Mouse (Mus musculus) cerebellum, adult 2 months (tissue): ENCODE measurements around the gene Tmem94. TPM values are rescaled to one million over a fixed set of nuclear protein-coding genes. Genes with fewer than 3 reads are reported as not detected.

Experiments used
- DNase-seq, 2 experiments: peaks; one replicate each; pipeline ENCODE4 v3.0.0; 2021
- H3K27ac ChIP-seq: fragments of 200-500 bp; 2 replicates; pipeline ENCODE4 v1.5.1; 2012; ENCODE audit warnings: low read length, control low read depth, inconsistent platforms; ENCODE audit not compliant: insufficient read depth
- H3K27me3 ChIP-seq: fragments of 200-500 bp; 2 replicates; pipeline ENCODE4 v1.6.1; 2012; ENCODE audit warnings: inconsistent platforms, mild to moderate bottlenecking, low read length, moderate library complexity; ENCODE audit not compliant: control insufficient read depth, insufficient read depth
- H3K4me1 ChIP-seq: fragments of 200-500 bp; 2 replicates; pipeline ENCODE4 v1.6.1; 2011; ENCODE audit warnings: low read length; ENCODE audit not compliant: control insufficient read depth, insufficient read depth
- H3K4me3 ChIP-seq: fragments of 200-500 bp; replicated peaks from 2 replicates; pipeline ENCODE3; 2011; ENCODE audit warnings: mild to moderate bottlenecking, low read depth, low read length, control low read depth; ENCODE audit not compliant: insufficient read depth
- CTCF ChIP-seq: fragments of 200-500 bp; IDR thresholded peaks from 2 replicates; pipeline ENCODE4 v1.5.1; 2011; ENCODE audit warnings: low read depth, mild to moderate bottlenecking, control low read depth, low read length, moderate library complexity, borderline replicate concordance; ENCODE audit not compliant: insufficient read depth
- POLR2A ChIP-seq: fragments of 200-500 bp; IDR thresholded peaks from 2 replicates; pipeline ENCODE4 v1.6.1; 2011; ENCODE audit warnings: low read length, control low read depth, borderline replicate concordance; ENCODE audit not compliant: insufficient read depth
- WGBS: fragments of 180-500 bp; shearing (Covaris S2); methylation state at CpG from one replicate; pipeline ENCODE4 v1.1.7; 2018; 5-methylcytosine and 5-hydroxymethylcytosine counted together
- polyA plus RNA-seq: library from polyadenylated mRNA; depleted of rRNA; stranded (reverse); fragments of >200 nt; gene quantifications from 2 replicates; pipeline ENCODE4 v1.2.3, GENCODE M21; 2012

Gene Tmem94
- polyA plus RNA-seq, 1 experiment: 54.2 TPM

DNA sequence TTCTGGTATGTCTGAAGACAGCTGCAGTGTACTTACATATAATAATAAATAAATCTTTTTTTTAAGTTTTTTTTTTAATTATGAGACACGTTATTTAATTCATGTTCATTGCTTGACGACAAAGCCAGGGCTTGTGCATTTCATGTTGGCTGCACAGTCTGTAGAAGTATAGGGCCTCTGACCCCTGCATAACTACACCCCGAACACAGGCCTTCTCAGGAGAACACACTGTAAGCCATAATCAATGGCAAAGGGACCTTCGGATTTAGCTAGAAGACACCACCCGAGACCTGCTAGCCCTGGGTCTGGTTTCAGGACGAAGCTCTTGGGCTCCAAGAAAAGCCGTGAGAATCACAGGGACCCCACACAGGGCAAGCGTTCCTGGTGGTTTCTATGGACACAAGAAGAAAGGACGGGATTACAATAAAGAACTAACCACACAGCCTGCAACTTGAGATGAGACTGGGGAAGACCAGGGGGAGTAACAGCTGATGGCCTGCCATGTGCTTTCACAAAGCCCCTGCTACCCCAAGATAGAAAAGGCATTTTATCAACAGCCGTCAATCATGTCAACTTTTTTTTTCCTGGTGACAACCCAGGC is 27.5 kb upstream of the Tmem94 start:
- H3K4me1 ChIP-seq: no peaks in the 10 kb centered on the region
- 59% methylated on average over 10 of the region's 10 CpGs for WGBS
- no peak overlapping the region for H3K4me3 ChIP-seq
- DNase-seq: no peak
- H3K27me3 ChIP-seq: no peaks in the 10 kb centered on the region
- no peak overlapping the region for H3K27ac ChIP-seq
- TF ChIP-seq POLR2A (no peak), CTCF (no peak)

DNA sequence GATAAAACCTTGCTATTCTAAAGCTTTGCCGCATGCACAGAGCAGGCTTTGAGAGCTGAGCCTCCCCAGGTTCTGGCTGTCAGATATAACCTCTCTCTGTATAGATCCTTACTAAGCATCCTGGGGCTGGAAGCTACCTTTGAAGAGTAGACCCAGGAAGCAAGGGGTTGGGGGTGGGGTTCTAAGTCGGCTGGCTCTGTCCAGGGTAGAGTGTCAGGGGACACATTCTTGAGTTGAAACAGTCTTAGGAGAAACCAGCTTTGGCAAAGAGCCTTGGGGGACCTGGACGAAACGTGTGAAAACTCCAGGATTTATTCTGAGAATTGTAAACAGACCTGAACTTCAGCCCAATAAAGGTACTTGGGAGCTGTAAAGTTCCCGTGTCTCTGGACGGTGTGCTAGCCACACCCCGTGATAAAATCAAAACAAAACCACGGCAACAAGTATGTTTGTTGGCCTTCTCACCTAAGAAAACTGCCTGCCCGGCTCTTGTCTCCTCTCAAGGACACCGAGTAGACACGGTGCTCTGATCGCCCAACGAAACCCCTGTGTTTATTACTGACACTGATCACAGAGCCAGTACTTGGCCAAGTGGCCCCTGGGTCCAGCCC is 26.9 kb upstream of the Tmem94 start:
- H3K4me1 ChIP-seq: no peaks in the 10 kb centered on the region
- no peak for DNase-seq
- no peak overlapping the region for H3K4me3 ChIP-seq
- H3K27ac ChIP-seq: no peak overlapping the region
- 47% methylated on average over 13 of the region's 13 CpGs for WGBS
- H3K27me3 ChIP-seq: no peaks in the 10 kb centered on the region
- TF ChIP-seq POLR2A: no peak

DNA sequence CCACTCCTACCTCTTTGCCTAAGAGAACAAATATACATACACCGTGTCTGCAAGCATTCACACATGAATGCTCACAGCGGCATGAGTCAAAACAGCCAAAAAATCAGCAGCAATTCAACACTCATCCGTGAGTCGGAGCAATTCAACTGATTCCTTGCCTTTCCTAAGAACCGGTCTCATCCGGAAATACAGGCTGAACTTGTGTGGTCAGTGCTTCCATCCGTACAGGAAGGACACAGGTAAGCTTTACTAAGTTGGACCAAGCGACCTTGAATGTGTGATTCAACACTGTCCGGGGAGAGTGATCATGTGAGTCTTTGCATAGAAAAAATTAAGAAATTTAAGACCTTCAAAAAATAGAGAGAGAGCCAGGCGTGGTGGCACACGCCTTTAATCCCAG is 24.2 kb upstream of the Tmem94 start:
- no peak for TF ChIP-seq POLR2A
- TF ChIP-seq CTCF: no peak
- H3K27ac ChIP-seq: no peak overlapping the region
- 76% methylated on average over 11 of the region's 11 CpGs for WGBS
- no peaks in the 10 kb centered on the region for H3K4me1 ChIP-seq
- H3K27me3 ChIP-seq: no peaks in the 10 kb centered on the region
- H3K4me3 ChIP-seq: no peak overlapping the region
- no peak for DNase-seq

DNA sequence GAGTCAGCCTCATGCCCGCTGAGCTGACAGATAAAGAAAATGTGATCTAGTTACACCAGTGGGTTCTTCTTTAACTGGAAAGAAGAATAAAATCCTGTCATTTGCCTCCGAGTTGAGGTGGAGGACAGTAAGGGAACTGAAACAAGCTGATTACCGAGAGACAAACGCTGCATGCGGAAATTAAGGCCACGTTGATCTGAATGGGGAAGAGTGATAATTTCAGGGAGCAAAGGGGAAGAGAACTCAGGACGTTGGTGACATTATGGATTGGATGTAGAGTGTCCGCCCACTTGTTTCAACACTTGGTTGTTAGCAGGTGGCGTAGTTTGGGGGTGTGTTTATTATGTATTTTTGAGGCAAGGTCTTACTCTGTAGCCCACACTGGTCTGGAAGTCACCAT is 22.3 kb upstream of the Tmem94 start:
- H3K27ac ChIP-seq: no peak overlapping the region
- H3K27me3 ChIP-seq: no peaks in the 10 kb centered on the region; the same call in 1 of the 2 replicates
- H3K4me3 ChIP-seq: no peak overlapping the region
- no peak for DNase-seq
- no peaks in the 10 kb centered on the region for H3K4me1 ChIP-seq
- WGBS: 90% methylated on average over 9 of the region's 9 CpGs
- TF ChIP-seq POLR2A (no peak), CTCF (no peak)

DNA sequence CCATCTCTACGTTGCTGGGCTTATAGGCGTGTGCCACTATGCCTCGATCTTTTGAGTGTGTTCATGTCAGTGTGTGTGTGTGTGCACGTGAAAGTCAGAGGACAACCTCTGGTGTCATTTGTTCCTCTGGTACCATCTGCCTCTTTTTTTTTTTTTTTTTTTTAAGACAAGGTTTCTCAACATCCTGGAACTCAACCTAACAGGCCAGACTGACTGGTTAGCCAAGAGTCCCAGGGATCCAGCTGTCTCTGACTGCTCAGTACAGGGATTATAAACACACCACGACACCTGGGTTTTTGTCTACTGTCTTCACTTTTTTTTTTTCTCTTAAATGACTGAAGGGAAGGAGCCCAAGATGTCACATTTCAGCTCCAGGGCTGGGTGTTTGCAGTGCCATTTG is 20.8 kb upstream of the Tmem94 start:
- peaks cover 3% of the 10 kb centered on the region for H3K4me1 ChIP-seq
- no peak for DNase-seq
- 84% methylated on average over 5 of the region's 5 CpGs for WGBS
- TF ChIP-seq POLR2A (no peak), CTCF (no peak)
- no peak overlapping the region for H3K4me3 ChIP-seq
- H3K27me3 ChIP-seq: no peaks in the 10 kb centered on the region; the same call in 1 of the 2 replicates
- H3K27ac ChIP-seq: no peak overlapping the region

DNA sequence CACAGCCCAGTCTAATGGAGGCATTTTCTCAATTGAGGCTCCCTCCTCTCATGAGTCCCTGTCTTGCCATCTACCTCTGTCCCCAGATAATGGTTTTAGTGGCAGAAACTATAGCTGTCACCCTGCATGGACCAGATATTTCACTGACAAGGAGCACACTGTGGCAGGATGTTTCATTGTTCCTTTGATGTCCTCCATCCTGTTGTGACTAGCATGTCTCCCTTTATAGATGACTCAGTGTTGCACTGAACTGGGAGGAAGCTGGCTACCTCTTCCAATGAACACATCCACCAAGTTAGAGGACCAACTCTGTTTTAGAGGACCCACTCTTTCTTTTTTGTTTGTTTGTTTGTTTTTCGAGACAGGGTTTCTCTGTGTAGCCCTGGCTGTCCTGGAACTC is 19.1 kb upstream of the Tmem94 start:
- no peak overlapping the region for H3K4me3 ChIP-seq
- no peaks in the 10 kb centered on the region; the same call in 1 of the 2 replicates for H3K27me3 ChIP-seq
- peaks cover 5% of the 10 kb centered on the region for H3K4me1 ChIP-seq
- WGBS: 93% methylated on average over 1 of the region's 1 CpGs
- no peak for DNase-seq
- no peak for TF ChIP-seq CTCF
- TF ChIP-seq POLR2A: no peak
- H3K27ac ChIP-seq: no peak overlapping the region

DNA sequence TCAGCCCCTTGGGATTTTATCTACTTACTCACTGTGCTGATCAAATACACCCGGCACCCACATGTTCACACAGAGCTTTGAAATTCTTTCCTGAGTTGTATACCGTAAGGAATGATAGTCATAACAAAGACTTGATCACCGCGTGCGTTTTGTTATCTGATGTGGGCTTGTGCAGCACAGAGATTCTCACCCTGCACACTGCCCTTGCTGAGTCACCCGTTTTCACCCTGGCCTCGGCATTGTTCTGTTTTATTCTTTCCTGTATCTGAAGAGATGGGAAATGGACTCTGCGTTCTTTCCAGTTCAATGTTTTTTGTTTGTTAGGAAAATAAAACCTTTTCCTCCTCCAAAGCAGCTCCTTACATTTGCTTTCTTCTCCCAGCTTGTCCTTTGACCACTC is 18.5 kb upstream of the Tmem94 start:
- Histone ChIP-seq H3K4me3 (no peak overlapping the region), H3K27me3 (no peaks in the 10 kb centered on the region; the same call in 1 of the 2 replicates), H3K27ac (no peak overlapping the region), H3K4me1 (peaks cover 5% of the 10 kb centered on the region)
- TF ChIP-seq CTCF (no peak), POLR2A (no peak)
- WGBS: 72% methylated on average over 8 of the region's 8 CpGs
- DNase-seq: no peak

DNA sequence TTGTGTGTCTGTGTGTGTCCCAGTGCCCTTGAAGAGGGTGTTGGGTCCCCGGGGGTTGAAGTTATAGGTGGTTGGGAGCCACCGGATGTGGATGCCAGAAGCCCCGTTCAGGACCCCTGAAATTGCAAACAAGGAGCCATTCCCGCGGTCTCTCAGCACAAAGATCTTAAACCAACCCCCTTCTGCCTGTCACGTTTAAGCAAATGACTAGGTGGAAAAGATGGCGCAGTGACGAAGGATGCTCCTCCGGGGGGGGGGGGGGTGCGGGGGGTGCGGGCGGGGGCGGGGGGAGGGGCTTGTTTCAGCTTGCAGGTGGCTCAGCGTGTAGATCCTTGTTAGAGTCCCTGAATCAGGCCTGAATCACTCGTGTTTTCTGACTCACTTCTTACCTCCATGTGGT is 17.9 kb upstream of the Tmem94 start:
- Histone ChIP-seq H3K4me3 (no peak overlapping the region), H3K4me1 (peaks cover 5% of the 10 kb centered on the region), H3K27ac (no peak overlapping the region), H3K27me3 (no peaks in the 10 kb centered on the region; the same call in 1 of the 2 replicates)
- 11% methylated on average over 15 of the region's 15 CpGs for WGBS
- TF ChIP-seq POLR2A (no peak), CTCF (no peak)
- DNase-seq: no peak
